Mouse (Mus musculus) embryo, embryonic 10 days (tissue): ENCODE data around the gene Ttc21a.
A peak's percentile ranks its signal among the peaks of the same experiment; 100 is the strongest.

Source experiments
- DNase-seq: peaks from one replicate; pipeline ENCODE4 v3.0.0-alpha.2; 2015; ENCODE audit warnings: low spot score

Gene Ttc21a

DNA sequence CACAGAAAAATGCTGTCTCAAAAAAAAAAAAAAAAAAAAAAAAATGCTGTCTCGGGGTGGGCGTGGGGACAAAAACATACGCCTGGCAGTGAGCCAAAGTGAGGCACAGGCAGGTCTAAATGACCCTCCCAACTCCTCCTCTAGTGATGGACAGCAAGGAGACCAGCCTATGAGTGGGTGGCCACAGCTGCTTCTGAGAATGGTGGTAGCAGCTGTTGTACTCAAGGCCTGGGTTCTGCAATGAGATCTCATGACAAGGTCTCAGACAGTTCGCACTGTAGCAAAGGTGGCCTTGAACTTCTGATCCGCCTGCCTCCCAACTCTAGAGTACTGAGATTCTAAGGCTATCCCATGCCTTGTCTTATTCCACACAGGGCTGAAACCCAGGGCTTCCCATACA, 4.0 kb downstream of the Ttc21a start:
- no peak for DNase-seq

DNA sequence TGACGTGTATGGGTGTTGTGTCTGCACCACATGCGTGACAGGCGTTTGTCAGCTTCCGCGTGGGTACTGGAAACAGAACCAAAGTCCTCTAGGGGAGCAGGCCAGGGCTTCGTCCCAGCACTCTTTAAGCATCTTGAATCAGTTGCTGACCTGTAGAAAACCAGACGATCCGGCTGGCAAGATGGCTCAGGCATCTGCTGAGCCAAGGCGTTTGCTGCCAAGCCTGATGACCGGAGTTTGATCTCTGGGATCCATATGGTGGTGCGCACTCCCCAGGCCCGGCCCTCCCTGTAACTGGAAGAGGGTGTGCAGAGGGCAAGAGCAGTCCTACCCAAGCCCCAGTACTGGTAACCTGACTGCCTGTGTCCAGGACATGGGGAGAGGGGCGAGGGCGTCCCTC, 4.5 kb downstream of the Ttc21a start:
- no peak for DNase-seq

DNA sequence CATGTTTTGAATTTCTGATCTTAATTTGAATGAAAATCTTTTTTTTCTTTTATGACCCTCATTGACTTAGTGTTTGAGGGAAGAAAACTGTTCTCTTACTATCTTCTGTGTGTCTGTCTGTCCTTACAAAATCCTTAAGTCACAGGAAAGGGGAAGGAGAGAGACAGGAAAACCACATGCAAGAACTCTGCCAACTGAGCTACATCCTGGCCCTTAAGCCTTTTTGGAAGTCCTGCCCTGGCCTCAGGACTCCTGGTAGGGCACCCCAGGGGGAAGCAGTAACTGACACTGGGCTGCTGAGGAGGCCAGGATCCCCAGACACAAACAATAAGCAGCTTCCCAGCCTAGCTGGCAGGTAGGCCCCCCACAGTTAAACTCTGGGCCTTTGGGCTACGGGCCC, 5.9 kb downstream of the Ttc21a start:
- DNase-seq, result no peak

DNA sequence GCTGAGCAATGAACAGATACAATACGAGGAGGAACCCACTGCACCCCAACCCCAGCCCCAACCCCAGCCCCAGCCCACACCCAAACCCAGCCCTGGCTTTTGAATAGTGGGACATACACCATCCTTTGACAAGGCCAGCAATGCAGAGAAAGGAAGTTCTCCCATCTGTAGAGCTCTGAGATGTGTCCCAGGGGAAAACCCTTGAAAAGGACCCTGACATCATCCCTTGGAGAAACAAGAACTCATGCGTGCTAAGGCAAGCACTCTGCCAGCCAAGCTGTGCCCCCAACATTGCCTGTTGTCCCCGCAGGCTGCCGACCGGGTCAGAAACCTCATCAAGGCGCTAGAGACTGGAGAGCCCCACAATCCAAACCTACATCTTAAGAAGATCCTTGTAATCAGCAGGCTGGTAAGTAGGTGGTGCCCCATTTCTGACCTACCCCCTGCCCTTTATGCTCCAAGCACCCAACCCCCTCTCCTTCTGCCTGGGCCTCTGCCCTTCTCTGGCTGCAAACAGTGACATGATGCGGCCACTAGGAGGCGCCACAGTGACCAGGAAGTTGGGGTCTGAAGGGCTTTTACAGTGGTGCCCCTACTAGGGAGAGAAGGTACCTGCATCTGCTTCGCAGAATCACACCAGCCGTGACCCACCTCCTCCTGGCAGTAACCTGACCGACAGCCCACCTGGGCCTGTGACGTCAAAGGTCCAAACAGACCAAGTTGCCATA, 7.9 kb downstream of the Ttc21a start:
- peak; percentile 26 for DNase-seq

DNA sequence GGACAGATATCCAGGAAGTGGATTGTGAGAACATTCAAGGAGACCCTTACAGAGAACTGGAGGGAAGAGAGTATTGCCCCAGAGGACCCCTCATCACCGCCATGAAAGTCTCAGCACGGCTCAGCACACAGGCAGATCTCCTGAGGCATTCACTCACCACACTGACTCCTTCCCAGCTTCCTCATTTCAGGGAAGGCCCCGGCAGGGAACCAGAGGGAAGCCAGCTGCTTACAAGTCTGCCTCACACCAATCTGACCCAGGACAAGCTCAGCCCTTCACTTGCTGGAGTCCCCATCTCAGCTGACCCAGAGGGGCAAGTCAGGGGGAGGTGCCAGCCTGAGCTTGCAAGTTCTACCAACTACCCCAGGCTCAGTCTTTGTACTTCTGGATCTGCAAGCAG, 11.4 kb downstream of the Ttc21a start:
- no peak for DNase-seq

DNA sequence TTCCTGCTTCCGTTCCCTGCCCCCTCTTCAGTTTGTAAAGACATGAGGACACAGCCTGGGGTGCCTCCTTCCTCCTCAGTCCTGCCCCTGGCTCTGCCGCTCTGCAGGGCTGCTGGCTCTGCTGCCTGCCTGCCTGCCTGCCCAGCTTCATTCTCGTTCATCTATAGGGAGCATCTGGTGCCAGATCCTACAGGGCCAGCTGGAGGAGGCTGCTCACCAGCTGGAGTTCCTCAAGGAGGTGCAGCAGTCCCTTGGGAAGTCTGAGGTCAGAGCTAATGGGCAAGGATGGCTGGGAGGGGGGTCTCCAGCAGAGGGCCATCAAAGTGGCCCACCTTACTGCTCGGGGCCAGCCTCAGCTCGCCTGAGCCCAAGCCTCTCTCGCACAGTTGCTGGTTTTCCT, 13.0 kb downstream of the Ttc21a start:
- DNase-seq, result peak; percentile 16

DNA sequence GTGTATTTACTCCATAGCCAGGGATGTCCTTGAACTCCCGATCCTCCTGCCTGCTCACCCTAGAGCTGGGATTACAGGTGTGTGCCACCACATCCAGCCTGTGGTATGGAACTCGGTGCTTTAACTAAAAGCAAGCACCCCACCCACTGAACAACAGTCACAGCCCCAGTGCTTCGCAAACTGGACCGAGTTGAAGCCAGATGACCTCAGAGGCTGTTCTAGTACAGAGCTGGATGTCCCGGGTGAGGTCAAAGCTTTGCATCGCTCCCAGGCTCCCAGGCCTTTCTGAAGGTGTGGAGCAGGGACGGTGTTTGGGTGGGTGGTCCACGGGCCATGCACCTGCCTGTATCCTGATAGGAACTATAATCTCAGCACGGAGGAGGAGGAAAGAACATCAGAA, 14.0 kb downstream of the Ttc21a start:
- DNase-seq, result no peak

DNA sequence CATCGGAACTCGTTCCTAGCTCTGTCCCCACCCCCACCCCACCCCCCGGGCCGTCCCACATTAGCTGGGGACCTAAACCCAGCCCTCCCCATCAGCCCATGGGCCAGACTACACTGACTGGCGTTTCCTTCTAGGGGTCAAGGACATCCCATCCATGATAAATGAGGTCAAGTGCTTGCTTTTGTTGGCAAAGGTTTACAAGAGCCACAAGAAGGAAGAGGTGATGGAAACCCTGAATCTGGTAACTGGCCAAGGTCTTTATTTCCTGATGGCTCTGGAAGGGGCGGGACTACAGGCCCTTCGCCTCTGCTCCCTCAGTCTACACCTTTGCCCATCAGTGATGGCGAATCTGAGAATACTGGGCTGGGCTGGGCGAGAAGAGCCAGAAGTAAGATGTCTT, 21.4 kb downstream of the Ttc21a start:
- no peak for DNase-seq

DNA sequence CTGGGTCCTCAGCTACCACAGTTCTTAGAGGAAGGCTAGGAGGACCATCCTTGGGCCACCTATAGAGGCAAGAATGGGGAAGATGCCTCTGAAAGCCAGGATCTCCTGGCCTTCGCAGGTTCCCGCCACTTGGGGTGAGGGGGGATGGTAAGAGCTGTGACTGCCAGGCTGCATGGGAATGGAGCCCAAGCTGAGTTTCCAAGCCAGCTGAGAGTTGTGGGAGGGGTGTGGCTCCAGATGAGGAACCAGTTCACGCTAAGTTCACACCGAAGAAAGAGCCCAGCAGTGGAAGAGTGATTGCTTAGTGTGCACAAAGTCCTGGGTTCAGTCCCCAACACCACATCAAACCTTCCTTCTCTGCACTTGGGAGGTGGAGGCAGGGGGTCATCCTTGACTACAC, 24.8 kb downstream of the Ttc21a start:
- DNase-seq, result no peak

DNA sequence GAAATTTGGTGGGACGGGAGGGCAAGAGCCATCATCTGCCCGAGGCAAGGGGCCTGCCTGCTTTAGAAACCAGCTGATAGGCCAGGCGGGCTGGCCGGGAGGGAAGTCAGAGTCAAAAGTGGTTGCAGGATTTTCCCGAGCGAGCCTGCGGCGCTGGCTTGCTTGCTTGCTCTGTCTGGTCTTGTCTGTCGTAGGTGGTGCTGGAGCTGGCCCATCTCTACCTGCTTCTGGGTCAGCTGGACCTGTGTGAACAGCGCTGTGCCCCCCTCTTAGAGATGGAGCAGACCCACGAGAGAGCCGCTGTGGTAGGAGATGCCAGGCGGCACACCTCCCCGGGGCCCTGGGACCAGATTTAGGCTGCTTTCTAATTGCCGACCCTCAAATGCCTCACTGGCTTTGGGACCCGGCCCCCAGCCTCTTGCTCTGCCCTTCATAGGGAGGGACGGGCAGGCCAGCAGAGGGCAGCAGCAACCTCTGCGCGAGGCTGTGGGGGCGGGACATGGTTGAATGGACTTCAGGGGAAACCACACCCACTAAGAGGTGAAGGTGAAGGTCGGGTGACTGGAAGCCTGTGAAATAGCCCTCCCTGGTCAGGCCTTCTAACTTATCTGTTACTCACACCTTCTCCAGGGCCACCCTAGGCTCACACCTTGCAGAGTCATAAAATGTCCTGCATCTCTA, 25.7 kb downstream of the Ttc21a start:
- DNase-seq, result peak; percentile 92

DNA sequence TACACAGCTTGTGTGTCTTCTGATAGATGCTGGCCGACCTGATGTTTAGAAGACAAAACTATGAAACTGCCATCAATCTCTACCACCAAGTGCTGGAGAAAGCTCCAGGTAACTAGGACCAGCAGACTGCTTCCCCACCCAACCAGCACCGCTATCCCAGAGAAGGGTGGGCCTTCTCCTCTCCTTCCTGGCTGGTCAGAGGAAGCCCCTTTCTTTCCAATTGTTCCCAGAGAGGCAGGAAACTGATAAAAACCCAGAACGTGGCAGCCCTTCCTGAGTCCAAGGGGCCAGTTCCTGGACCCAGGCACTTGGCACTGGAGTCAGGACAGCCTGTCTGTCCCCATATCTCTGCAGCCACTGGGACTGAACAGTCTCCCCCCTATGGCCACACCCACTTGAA, 26.8 kb downstream of the Ttc21a start:
- no peak for DNase-seq

DNA sequence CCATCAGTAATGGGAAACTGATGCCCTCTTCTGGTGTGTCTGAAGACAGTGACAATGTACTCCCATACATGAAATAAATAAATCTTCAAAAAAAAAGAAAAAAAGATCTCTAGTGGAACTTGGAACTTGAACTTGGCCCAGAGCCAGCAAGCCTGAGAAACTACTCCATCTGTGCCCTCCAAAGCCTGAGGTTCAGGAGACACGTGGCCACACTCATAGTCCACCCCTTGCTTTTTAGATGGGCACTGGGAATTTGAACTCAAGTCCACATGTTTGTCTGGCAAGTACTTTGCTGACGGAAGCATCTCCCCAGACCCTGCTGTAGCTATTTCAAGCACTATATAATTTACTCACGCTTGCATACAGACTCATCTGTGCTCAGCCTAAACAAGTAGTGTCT, 27.8 kb downstream of the Ttc21a start:
- DNase-seq, result no peak

DNA sequence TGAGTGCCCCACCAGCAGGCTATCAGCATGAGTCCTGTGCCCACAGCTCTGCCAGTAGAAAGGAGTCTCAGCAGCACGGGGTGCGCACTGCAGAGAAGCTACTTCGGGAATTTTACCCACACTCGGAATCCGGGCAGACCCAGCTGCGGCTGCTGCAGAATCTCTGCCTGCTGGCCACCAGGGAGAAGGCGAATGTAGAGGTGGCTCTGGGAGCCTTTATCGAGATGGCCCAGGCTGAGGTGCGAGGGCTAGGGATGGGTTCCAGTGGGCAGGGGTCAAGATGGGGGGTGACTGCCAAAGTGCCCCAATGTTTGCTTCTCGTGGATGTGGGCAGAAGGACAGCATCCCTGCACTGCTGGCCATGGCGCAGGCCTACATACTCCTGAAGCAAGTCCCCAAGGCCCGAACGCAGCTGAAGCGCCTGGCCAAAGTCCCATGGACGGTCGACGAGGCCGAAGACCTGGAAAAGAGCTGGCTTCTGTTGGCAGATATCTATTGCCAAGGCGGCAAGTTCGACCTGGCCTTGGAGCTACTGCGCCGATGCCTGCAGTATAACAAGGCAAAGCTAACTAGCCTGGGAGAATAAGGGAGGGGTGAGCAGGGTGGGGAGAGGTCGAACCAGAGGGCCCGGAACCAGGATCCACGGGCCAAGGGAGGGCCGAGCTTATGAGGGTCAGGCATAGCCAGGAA, 29.0 kb downstream of the Ttc21a start:
- DNase-seq, result no peak

DNA sequence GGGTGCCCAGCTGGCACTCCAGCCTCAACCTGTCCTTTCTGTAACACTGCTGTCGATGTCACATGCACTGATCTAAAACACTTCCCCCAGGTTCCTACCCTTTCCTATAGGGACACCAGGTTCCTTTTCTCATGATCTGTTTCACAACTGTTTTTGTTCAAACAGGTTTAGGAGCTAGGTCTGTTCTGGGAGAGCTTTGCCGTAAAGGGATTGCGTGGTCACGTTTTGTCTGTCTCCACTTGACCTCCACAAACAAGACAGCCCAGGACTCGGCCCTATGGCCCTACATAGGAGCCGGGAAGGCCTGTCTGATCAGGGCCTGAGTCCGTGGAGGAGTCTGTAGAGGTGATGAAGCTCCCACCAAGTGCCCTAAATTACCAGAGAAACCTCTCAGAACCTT, 32.4 kb downstream of the Ttc21a start:
- DNase-seq, result no peak

DNA sequence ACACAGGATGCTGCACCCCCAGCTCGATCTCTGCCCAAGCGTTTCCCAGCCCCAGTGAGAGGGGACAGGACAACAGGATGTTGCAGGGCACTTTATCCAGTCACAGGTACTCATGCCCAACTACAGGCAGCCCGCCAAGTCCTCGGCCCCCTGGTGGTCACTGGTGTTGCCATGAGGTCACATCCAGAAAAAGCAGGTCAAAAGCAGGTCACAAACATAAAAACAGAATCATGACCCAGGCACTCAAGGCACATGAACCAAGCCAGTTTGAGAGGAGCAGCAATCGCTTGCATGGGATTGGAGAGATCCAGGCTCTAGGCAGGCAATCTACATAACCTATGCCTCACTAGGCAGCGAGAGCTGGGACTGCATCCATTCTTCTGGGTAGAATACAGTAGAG, 32.8 kb downstream of the Ttc21a start:
- DNase-seq, result peak; percentile 68

DNA sequence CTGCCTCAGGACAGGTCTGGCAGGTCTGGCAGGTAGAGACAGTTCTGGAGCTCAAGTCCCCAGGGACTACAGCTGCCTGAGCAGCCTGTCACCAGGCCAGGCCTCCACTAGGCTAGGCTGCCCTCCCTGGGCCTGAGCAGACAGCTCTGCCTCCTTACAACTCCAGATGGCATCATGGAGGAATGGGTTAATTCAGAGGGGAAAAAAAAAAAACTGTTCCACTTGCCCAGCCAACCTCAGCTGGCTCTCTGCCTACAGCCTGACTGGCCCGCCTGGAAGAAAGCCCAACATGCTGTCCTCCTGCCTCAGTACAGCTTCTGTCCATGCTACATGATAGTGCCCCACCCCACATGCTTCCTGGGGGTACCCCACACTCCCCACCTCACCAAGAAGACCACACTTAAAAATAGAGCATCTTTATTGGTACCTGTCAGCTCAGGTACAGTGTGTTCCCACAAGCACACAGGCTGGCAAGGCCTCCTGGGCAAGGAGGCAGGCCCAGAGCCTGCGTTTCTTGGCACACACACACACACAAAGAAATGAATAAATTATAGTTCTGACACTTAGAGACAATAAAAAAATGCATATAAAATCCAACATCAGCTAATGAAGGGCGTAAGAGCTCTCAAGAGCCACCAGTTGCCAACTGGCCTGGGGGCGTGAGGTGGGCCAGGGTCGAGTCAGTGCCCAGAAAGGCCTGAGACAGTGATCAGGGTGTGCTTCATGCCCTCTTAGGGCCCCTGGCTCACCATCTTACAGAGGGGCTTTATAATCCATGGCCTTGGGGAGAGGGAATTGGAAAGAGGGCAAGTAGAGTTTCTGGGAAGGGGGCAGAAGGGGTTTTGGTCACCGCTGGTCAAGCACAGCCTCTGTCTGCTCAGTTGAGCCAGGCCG, 33.6 kb downstream of the Ttc21a start:
- DNase-seq, result no peak

DNA sequence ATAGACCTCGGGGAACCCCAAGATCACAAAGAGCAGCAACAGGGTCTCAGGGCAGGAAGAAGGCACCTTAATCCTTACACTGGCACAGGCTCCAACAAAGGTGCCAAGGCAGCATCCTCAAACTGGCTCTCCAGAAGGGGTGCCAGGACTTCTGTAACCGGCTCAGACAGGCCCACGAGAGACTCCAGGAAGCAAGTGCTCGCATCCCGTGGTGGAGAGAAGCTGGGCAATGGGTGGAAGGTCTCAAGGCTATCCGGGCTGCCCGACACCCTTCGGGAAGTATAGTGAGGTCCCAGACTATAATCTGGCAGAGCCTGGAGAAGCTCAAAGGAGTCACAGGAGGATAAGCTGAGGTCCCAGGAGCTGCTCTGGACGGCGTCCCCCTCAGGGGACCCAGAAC, 34.8 kb downstream of the Ttc21a start:
- DNase-seq, result no peak

DNA sequence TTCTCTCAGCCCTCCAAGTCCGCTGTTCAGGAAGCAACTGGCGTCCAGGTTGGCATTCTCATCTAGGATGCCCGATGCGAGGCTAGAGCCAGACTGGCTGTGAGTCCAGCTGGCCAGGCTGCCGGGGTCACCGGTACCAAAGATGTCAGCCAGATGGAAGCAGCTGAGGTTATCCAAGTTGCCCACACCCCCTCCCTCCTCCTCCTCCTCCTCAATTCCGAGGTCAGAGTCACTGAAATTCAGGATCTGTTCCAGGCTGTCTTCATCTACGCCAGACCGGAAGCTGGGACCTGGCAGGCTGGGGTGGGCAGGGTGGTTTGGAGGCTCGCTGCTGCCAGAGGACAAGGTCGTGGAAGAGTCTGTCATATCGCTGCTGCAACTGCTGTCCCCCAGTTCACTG, 35.2 kb downstream of the Ttc21a start:
- no peak for DNase-seq

DNA sequence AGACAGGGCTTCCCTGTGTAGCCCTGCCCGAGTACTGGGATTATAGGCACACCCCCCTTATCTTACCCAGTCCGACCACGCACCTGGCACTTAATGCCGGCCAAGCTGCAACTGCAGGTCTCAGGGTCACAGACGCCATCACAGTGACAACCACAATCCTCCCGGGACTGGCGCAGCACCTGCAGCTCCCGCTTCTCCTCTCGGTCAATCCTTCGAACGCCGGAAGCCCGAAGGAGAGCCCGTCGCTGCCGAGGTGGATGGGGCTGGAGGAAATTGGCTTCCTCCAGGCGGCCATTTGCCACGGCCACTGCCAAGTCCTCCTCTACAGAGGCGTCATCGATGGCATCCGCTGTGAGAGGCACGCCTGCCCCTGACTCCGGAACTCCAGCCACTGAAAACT, 35.9 kb downstream of the Ttc21a start:
- DNase-seq, result no peak

DNA sequence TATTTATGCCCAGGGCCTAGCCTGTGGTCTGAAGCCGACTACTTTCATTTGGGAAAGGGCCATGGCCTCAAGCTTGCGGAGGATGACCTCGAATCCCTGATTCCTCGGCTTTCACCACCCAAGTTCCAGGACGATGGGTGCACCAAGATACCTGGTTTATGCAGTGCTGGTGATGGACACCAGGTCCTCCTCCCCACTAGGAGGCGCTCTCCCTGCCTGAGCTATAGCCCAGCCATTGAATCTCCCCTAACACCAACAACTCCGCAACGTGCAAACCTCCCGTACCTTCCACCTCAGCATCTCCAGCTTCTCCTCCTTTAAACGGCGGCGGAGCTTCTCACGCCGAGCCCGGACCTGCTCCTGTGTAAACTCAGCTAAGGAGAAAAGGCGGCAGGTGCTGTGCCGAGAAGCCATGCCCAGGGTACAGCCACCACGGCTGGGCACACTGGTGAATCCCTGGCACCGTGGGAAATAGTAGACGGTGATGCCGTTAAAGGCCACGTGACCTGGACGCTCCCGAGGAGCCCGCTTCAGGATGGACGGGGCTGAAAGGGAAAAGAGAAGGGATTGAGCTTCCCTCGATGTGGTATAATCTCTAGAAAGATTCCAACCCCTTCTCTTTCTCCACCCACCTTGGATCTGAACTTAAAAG, 36.6 kb downstream of the Ttc21a start:
- DNase-seq, result no peak

DNA sequence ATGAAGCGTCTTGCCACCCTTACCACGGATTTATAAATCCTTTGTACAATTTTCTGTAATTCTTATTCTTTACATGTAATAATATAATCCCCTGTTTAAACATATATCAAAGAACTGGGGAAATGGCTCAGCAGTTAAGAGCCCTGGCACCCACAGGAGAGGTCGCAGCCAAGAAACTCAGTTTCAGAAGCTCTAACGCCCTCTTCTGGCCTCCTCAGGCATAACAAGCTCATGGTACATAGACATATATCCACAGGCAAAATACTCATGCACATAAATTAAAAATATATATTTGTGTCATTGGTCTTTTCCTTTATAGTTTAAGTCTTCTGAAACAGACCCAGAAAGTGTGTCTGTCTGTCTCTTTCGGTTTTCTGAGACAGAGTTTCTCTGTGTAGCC, 37.2 kb downstream of the Ttc21a start:
- DNase-seq, result no peak

DNA sequence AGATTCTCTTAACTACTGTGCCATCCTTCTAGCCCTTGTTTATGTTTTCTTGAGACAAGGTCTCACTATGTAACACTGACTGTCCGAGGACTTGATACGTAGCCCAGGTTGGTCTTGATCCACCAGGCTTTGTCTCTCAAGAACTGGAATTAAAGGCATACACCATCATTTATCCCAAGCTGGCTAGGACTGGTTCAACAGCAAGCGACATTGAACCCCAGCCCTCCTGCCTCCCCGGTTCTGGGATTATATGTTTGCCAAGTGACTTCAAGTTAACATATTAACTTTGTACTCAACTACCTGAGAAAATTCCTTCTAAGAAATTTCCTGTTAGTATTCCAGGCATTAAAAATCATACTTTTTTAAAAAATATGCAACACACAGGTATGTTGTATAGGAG, 37.9 kb downstream of the Ttc21a start:
- no peak for DNase-seq
